Mouse (Mus musculus): ENCODE results near the gene Fam83e.

DNA sequence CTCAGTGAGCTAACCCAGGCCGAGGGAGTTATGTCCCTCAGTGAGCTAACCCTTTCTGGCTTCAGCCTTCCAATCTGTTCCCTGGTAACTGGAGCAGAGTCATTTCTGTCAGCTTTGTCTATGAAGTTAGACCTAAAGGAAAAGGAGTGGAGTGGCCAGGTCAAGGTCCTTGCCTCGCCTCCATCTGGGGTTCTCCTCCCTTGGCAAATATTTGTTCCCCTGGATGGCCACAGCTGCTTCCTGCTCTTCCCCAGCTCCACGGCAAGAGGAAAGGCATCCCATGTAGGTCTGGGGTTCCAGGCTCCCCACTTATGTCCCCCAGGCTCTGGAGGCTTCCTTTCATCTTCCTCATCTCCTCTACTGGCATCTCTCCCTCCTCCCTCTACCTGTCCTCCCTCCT is 6.6 kb downstream of the Fam83e start:
- no peak for TF ChIP-seq CTCF (IDR thresholded peaks at IDR 0.05; ENCODE audit: control insufficient read depth, insufficient read depth, low read length)
- no peak for TF ChIP-seq POLR2A (IDR thresholded peaks at IDR 0.05; ENCODE audit: borderline replicate concordance, control insufficient read depth, low read depth, low read length)

Measured in bone marrow, adult 2 months (tissue).